Mouse (Mus musculus): ENCODE results near the gene Pou3f3. TPM values are rescaled to one million over a fixed set of nuclear protein-coding genes. Genes with fewer than 3 reads are reported as not detected.
A peak's percentile ranks its signal among the peaks of the same experiment; 100 is the strongest.

The Pou3f3 gene
- polyA plus RNA-seq, 1 experiment from 2014 or later: 14.3 TPM

DNA sequence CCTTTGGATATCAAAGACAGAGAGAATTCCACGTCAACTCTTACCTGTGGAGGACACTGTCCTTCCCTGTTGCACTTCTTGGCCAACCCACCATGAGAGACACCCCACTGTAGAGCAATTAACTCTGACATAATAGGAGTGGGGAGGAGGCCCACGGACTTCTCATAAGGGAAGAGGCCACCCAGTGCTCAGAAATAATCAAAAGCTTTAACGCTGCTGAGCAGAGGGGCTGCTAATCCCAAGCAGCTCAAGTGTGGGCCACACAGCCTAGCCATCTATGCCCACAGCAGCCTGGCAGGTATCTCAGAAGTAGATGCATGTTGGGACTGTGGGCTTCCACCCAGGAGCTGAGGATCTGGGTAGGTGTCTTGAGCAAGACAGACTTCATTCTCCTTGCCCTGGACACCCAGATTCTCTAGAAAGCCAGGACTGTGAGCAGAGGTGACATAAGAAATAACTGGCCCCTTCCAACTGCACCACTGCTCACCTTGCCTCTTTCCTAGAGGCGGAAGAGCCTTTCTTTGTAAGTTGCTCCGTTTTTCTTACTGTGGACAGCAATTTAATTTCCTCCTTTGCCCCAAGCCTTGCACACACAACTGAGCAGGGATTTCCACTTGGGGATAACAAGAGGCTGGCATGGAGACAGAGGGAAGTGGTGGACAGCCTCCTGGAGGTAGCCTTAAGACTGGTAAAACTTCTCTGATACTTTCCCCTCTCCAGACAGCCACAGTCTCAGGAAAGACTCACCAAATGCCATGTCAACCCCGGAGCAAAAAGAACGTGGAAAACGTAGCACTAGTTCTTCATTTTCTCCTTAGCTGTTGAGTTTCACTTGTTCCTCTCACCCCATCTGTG lies 16.1 kb downstream of the Pou3f3 start:
- H3K27ac ChIP-seq (ENCODE audit: low read length): peak overlapping the region; percentile 40
- peak overlapping the region; percentile 33 for H3K9ac ChIP-seq (ENCODE audit: low read depth, low read length)
- peaks cover 32% of the 10 kb centered on the region for H3K4me1 ChIP-seq (ENCODE audit: control insufficient read depth, insufficient read depth, low read length)

DNA sequence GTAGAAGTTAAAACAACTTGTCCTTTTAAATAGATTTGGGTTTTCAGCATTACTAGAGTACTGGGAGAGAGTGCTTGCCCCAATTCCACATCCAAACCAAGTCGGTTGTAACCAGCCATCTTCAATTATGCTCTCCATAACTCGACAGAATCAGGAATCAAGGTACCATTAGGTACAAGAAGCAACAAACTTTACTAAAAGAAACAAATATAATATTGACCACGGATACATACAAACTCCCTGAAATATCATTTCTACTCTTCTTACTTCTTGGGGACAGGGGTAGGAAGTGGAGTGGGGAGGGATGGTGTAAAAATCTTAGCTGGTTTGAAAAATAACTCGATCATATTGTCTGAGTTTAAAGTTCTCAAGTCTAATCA lies 16.7 kb downstream of the Pou3f3 start:
- Histone ChIP-seq H3K4me1 (ENCODE audit: control insufficient read depth, insufficient read depth, low read length) (peaks cover 28% of the 10 kb centered on the region), H3K36me3 (ENCODE audit: control insufficient read depth, insufficient read depth, low read length) (no peaks in the 10 kb centered on the region), H3K27me3 (ENCODE audit: control insufficient read depth, insufficient read depth, low read depth, low read length) (no peaks in the 10 kb centered on the region), H3K9me3 (replicated peaks; ENCODE audit: control insufficient read depth, low read length, poor library complexity, severe bottlenecking) (no peaks in the 10 kb centered on the region), H3K4me3 (ENCODE audit: low read depth, low read length) (peak overlapping the region; percentile 47), H3K9ac (ENCODE audit: low read depth, low read length) (no peak overlapping the region), H3K4me2 (ENCODE audit: low read length) (peak overlapping the region; percentile 72), H3K27ac (ENCODE audit: low read length) (no peak overlapping the region)
- WGBS: 14% methylated on average over 4 of the region's 4 CpGs
- ATAC-seq: no peak

More for the DNA sequence above, 16.1 kb downstream of the Pou3f3 start:
- no peaks in the 10 kb centered on the region for H3K9me3 ChIP-seq (replicated peaks; ENCODE audit: control insufficient read depth, low read length, poor library complexity, severe bottlenecking)
- ATAC-seq: no peak
- no peaks in the 10 kb centered on the region for H3K27me3 ChIP-seq (ENCODE audit: control insufficient read depth, insufficient read depth, low read depth, low read length)
- peak overlapping the region; percentile 72 for H3K4me2 ChIP-seq (ENCODE audit: low read length)
- H3K36me3 ChIP-seq (ENCODE audit: control insufficient read depth, insufficient read depth, low read length): no peaks in the 10 kb centered on the region
- 16% methylated on average over 8 of the region's 8 CpGs for WGBS
- H3K4me3 ChIP-seq (ENCODE audit: low read depth, low read length): peak overlapping the region; percentile 47

DNA sequence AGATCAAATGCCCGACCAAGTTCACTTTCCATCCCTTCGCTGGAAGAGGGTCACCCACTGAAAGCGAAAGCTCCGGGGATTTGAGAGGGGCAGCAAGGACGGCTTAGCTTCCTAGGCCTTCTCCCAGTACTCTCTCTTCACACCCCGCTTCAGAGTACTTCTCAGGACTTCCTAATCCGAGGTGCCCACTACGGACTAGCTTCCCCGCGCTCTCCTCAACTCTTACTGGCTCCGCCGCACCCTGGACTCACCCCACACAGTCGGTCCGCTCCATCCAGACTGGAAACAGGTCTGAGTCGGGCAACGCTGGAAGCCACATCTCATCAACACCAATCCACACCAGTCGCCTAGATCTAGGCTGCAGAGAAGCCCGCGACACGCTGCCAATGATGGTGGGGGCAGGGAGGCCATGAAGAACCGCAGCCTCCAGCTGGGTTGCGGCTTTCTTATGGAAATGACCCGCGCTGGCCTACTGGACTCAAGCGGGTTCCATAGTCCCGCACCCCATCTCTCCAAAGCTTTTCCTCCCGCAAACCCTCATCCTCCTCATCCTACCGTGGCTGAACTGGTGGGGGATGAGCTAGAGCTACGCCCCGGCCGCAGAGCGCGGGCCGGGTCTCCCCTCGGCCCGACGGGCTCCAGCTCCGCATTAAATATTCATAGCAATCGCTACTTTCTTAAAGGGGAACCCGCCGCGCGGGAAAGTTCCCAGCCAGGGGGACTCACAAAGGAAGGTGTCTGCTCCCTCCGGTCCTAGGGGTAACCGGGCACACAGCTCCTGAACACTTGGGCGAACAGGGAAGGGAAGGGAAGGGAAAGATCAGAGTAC lies 17.8 kb downstream of the Pou3f3 start:
- H3K4me1 ChIP-seq (ENCODE audit: control insufficient read depth, insufficient read depth, low read length): peaks cover 18% of the 10 kb centered on the region
- 1% methylated on average over 46 of the region's 46 CpGs for WGBS
- H3K4me3 ChIP-seq (ENCODE audit: low read depth, low read length): peak overlapping the region; percentile 47
- H3K9me3 ChIP-seq (replicated peaks; ENCODE audit: control insufficient read depth, low read length, poor library complexity, severe bottlenecking): no peaks in the 10 kb centered on the region
- H3K27ac ChIP-seq (ENCODE audit: low read length): peak overlapping the region; percentile 69
- no peaks in the 10 kb centered on the region for H3K27me3 ChIP-seq (ENCODE audit: control insufficient read depth, insufficient read depth, low read depth, low read length)
- H3K4me2 ChIP-seq (ENCODE audit: low read length): peak overlapping the region; percentile 72
- peak; percentile 36 for ATAC-seq
- peak overlapping the region; percentile 62 for H3K9ac ChIP-seq (ENCODE audit: low read depth, low read length)
- no peaks in the 10 kb centered on the region for H3K36me3 ChIP-seq (ENCODE audit: control insufficient read depth, insufficient read depth, low read length)

DNA sequence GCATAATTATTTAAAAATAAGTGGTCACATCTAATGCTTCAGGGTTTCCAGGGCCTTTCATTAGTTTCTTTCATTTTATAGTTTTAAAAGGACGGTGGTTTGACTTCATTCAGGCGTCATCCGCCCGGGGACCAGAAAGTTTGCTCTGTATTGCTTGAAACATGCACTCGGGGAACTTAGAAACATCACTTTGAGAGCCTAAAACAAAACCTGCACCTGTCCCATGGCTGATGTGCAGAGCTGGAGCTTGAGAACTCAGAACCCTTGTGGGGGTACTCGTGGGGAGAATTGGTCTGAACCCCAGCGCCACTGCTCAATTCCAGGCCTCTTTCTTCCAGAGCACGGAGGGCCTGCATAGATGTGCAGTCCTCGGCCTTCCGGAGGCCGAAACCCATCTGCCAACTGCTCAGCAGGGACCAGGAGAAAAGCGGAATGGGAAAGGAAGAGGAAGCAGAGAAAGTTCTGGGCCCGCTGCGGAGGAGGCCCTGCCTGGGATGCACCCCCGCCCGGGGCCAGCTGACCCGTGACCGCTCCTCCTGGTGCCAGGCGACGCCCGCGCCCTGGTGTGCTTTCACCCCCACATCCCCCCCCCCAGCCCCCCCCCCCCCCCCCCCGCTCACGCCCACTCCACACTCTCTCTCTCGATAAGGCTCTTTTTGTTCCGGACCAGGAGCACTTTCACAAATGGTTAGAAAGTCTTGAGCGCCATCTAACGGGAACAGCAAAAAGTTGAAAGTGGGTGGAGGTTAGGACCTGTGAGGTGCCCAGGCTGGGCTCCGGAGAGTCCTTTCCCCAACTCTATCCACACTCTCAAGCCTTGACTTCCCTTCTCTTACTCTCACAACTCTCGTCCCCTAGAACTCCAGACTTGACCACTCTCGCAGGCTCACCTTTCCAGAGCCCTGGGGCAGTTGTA lies 18.7 kb downstream of the Pou3f3 start:
- H3K27ac ChIP-seq (ENCODE audit: low read length): peak overlapping the region; percentile 69
- H3K9me3 ChIP-seq (replicated peaks; ENCODE audit: control insufficient read depth, low read length, poor library complexity, severe bottlenecking): no peaks in the 10 kb centered on the region
- H3K27me3 ChIP-seq (ENCODE audit: control insufficient read depth, insufficient read depth, low read depth, low read length): no peaks in the 10 kb centered on the region
- peak overlapping the region; percentile 62 for H3K9ac ChIP-seq (ENCODE audit: low read depth, low read length)
- H3K4me2 ChIP-seq (ENCODE audit: low read length): peak overlapping the region; percentile 72
- ATAC-seq: peak; percentile 66
- H3K36me3 ChIP-seq (ENCODE audit: control insufficient read depth, insufficient read depth, low read length): no peaks in the 10 kb centered on the region
- peaks cover 17% of the 10 kb centered on the region for H3K4me1 ChIP-seq (ENCODE audit: control insufficient read depth, insufficient read depth, low read length)
- peak overlapping the region; percentile 47 for H3K4me3 ChIP-seq (ENCODE audit: low read depth, low read length)
- 2% methylated on average over 22 of the region's 31 CpGs for WGBS

DNA sequence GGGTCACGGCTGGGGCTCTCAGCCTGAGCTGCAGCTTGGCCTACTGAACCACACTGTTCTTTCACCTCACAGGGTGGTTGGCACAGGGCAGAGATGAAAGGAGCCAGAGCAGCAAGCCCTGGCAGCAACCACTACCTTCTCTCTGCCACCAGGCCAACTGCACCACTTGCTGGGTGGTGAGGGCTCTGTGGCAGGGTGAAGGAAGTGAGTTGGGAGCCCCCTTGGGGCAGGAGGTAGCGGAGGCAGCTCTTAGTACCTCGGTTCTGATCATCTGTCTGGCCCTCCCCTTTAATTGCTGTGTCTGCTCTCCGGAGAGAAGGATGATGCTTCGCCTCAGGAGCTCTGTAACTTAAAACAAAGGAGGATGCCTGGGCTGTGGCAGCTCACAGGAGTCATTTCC lies 23.0 kb downstream of the Pou3f3 start:
- H3K27ac ChIP-seq (ENCODE audit: low read length): no peak overlapping the region
- no peak overlapping the region for H3K9ac ChIP-seq (ENCODE audit: low read depth, low read length)
- 30% methylated on average over 5 of the region's 5 CpGs for WGBS
- H3K4me1 ChIP-seq (ENCODE audit: control insufficient read depth, insufficient read depth, low read length): peaks cover 9% of the 10 kb centered on the region
- ATAC-seq: peak; percentile 33; the same call in 1 of the 2 replicates
- H3K36me3 ChIP-seq (ENCODE audit: control insufficient read depth, insufficient read depth, low read length): no peaks in the 10 kb centered on the region
- H3K4me2 ChIP-seq (ENCODE audit: low read length): no peak overlapping the region
- H3K9me3 ChIP-seq (replicated peaks; ENCODE audit: control insufficient read depth, low read length, poor library complexity, severe bottlenecking): no peaks in the 10 kb centered on the region
- no peaks in the 10 kb centered on the region for H3K27me3 ChIP-seq (ENCODE audit: control insufficient read depth, insufficient read depth, low read depth, low read length)
- no peak overlapping the region for H3K4me3 ChIP-seq (ENCODE audit: low read depth, low read length)

DNA sequence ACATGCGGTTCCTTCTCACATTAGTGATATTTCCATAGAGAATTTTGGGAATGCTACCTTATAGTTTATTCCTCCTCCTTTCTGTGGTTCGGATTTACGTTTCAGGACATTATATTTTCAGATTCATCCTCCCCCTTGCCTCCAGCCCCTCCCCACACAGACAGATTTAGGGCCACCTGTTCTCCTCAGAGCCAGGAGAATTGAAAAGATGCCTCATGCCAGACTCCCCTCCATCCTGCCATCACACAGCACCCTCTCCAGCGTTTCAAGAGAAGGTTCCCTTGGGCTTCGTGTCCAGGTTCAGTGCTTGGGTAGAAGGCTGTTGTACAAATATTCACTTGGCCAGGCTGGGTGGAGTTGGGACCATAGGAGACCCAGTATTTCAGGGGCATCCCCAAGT lies 25.8 kb downstream of the Pou3f3 start:
- no peak overlapping the region for H3K27ac ChIP-seq (ENCODE audit: low read length)
- WGBS: 70% methylated on average over 5 of the region's 5 CpGs

DNA sequence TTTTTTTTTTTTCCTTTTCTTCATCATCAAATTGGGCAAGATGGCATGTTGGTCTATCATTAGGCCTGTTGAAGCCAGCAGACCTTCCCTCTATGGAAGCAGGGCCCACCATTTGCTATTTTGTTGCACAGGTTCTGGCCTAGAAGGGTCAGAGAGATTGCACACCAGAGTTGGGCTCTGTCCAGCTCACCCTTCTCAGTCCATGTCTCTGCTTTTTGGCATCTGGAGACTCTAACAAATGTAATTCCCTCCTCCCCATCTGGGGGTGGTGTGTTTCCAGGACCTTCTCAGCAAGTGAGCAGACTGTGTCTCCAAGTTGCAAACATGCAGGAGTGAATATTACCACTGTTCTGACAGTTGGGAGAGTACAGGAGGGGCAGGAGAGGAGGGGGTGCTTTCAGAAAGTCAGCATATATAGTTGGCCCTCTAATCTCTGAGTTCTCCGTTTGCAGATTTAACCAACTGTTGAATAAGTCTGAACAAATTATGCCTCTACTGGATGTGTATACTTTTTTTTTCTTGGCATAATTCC lies 28.3 kb downstream of the Pou3f3 start:
- ATAC-seq: no peak
- Histone ChIP-seq H3K4me1 (ENCODE audit: control insufficient read depth, insufficient read depth, low read length) (no peaks in the 10 kb centered on the region; the same call in 1 of the 2 replicates), H3K9me3 (replicated peaks; ENCODE audit: control insufficient read depth, low read length, poor library complexity, severe bottlenecking) (no peaks in the 10 kb centered on the region), H3K36me3 (ENCODE audit: control insufficient read depth, insufficient read depth, low read length) (no peaks in the 10 kb centered on the region), H3K4me2 (ENCODE audit: low read length) (no peak overlapping the region), H3K27ac (ENCODE audit: low read length) (no peak overlapping the region), H3K4me3 (ENCODE audit: low read depth, low read length) (no peak overlapping the region), H3K9ac (ENCODE audit: low read depth, low read length) (no peak overlapping the region), H3K27me3 (ENCODE audit: control insufficient read depth, insufficient read depth, low read depth, low read length) (no peaks in the 10 kb centered on the region)
- 79% methylated on average over 1 of the region's 1 CpGs for WGBS

More for the DNA sequence above, 25.8 kb downstream of the Pou3f3 start:
- ATAC-seq: no peak
- H3K9ac ChIP-seq (ENCODE audit: low read depth, low read length): no peak overlapping the region
- H3K27me3 ChIP-seq (ENCODE audit: control insufficient read depth, insufficient read depth, low read depth, low read length): no peaks in the 10 kb centered on the region
- no peak overlapping the region for H3K4me2 ChIP-seq (ENCODE audit: low read length)
- H3K4me1 ChIP-seq (ENCODE audit: control insufficient read depth, insufficient read depth, low read length): no peaks in the 10 kb centered on the region; the same call in 1 of the 2 replicates
- H3K36me3 ChIP-seq (ENCODE audit: control insufficient read depth, insufficient read depth, low read length): no peaks in the 10 kb centered on the region
- H3K9me3 ChIP-seq (replicated peaks; ENCODE audit: control insufficient read depth, low read length, poor library complexity, severe bottlenecking): no peaks in the 10 kb centered on the region
- no peak overlapping the region for H3K4me3 ChIP-seq (ENCODE audit: low read depth, low read length)

DNA sequence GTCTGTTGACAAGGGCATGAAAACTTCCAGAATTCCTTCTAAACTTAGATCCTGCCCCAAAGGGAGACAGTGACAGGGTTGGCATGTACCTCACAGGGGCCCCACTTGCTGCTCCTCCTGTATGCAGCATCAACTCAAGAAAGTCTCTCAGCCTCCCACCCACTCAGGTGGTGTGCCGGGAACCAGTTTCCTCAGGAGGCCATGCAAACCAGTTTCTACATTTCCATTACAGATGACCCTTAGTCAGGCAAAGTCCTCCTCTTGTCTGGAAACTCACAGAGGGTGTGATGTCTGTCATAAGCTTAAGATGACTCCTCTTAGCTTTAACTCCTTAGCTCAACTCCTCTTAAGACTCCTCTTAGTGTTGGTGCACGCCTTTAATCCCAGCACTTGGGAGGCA lies 29.3 kb downstream of the Pou3f3 start:
- no peak for ATAC-seq
- H3K9ac ChIP-seq (ENCODE audit: low read depth, low read length): no peak overlapping the region
- WGBS: 88% methylated on average over 2 of the region's 2 CpGs
- no peaks in the 10 kb centered on the region for H3K9me3 ChIP-seq (replicated peaks; ENCODE audit: control insufficient read depth, low read length, poor library complexity, severe bottlenecking)
- H3K27me3 ChIP-seq (ENCODE audit: control insufficient read depth, insufficient read depth, low read depth, low read length): no peaks in the 10 kb centered on the region
- no peaks in the 10 kb centered on the region for H3K36me3 ChIP-seq (ENCODE audit: control insufficient read depth, insufficient read depth, low read length)
- no peak overlapping the region for H3K27ac ChIP-seq (ENCODE audit: low read length)
- H3K4me1 ChIP-seq (ENCODE audit: control insufficient read depth, insufficient read depth, low read length): no peaks in the 10 kb centered on the region
- H3K4me3 ChIP-seq (ENCODE audit: low read depth, low read length): no peak overlapping the region
- H3K4me2 ChIP-seq (ENCODE audit: low read length): no peak overlapping the region

All from midbrain, embryonic 16.5 days (tissue).